Mouse (Mus musculus): ENCODE results near the gene Mpv17l2.

Mpv17l2 gene

DNA sequence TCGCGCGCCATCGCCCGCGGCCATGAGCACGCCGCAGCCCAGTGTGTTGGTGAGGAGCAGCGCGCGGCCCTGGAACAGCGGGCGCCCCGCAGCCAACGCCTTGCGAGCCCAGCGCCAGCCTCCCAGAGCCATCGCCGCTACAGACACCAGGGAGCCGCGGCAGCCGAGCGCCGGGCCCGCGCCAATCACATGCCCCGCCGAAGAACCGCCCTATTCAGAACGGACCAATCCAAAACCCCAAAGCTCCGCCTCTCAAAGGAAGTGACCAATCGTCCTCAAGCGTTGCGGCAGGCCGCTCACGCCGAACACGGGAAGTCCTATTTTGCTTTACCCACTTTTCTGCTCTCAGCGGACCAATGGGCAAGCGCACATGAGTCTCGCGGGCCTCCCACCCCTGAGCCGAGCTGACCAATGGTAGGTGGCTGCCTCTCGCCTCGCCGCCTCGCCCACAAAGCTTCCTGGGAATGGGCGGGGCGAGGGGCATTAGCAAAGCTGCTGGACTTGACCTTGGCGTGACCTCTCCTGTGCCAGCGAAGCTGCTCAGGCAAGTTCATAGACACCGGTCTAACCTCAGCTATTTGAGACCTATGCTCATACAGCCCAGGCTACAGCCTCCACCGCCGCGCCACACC lies at the start of gene Mpv17l2:
TSS of gene Mpv17l2 (minus strand) at position 172 of the 632 bp plus-strand sequence.
- DNase-seq (ENCODE audit: inconsistent ontology term), result peak; percentile 98

DNA sequence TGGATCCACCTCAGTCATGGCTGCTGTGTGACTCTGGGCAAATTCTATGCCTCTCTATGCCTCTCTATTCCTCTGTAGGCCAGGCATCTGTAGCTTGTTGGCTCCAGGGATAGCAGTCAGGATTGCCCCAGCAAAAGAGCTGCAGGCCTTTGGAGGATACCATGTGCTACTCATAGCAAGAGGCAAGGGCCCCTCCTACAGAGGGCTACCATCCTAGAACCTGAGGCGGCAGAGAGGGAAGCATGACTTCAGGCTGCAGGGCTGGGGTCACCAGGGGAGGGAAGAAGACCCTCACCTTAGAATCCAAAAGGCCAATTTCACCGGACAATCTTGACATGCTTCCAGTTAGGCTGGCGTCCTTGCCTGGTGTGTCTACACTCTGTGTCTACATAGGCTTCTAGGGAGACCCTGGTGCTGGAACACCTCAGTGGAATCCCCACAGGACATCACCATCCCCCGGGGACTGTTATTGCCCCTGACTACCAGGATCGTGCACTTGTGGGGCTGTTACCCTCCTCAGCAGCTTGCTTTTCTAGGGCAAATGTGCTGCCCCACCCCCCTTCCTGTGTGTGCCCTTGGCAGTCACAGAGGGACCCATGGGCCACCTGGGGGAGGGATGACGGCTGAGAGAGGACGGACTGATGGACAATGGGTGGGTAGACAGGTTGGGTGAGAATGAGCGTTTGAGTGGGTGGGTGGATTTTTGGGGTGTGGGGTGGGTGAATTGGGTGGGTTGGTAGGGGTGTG lies 48.4 kb upstream of the Mpv17l2 start:
- no peak for DNase-seq (ENCODE audit: inconsistent ontology term)

GRCm38 (mm10) chr8:70808239-70808638 lies 47.5 kb upstream of the Mpv17l2 start, which contains the start of gene Il12rb1:
TSS of gene Il12rb1 (plus strand) at chr8:70808449.
- DNase-seq (ENCODE audit: inconsistent ontology term), result no peak

DNA sequence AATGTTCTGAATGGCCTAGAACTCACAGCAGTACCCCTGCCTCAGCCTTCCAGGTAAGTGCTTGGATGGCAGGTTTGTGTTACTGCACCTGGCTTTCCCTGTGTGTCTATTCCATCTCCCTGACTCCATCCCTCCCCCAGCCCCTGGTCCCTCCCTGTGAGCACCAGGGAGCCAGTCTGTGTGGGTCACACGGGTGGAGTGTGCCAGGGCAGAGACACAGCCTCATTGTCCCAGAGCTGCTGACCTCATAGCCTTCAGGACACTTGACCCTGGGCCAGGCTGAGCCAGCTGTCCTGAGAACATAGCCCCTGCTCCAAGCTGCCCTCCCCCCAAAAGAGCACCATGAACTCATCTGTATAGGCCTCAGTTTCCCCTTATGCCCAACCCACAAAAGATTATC lies 46.6 kb upstream of the Mpv17l2 start:
- no peak for DNase-seq (ENCODE audit: inconsistent ontology term)

GRCm38 (mm10) chr8:70806541-70806940 lies 45.8 kb upstream of the Mpv17l2 start:
- DNase-seq (ENCODE audit: inconsistent ontology term), result no peak

DNA sequence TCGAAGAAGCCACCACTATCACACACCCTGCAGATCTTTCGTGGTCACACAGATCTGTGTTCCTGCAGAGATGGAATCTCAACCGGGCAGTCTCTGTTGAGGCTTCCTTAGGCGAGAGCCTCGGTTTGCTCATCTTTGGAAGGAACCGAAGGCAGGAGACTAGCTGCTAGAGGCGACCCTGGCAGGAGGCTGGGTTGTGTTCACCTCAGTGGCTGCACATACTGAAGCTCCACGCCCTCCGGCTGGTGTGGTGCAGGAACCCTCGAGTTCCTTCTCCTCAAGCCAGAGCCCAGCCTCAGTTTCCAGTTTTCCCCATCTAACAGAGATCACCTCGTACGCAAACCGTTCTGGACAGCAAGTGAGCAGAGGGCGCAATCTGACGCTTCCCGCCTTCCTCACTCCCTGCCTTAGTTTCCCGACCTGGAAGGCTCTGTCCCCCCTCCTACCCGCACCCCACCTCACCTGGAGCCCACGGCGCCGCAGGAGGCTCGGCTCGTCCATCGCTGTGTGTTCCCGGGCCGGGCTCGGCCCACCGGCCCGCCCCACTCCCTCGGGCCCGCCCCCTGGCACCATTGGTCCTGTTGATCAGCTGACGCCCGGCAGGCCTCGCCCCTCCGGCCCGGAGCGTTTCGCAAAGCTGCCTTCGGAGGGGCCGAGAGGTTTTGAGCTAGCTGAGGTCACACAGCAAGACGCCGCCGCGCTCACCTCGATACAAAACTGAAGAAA lies 43.9 kb upstream of the Mpv17l2 start, which contains the start of gene Mast3:
TSS of gene Mast3 (minus strand) at position 574 of the 726 bp plus-strand sequence.
- peak; percentile 88 for DNase-seq (ENCODE audit: inconsistent ontology term)

DNA sequence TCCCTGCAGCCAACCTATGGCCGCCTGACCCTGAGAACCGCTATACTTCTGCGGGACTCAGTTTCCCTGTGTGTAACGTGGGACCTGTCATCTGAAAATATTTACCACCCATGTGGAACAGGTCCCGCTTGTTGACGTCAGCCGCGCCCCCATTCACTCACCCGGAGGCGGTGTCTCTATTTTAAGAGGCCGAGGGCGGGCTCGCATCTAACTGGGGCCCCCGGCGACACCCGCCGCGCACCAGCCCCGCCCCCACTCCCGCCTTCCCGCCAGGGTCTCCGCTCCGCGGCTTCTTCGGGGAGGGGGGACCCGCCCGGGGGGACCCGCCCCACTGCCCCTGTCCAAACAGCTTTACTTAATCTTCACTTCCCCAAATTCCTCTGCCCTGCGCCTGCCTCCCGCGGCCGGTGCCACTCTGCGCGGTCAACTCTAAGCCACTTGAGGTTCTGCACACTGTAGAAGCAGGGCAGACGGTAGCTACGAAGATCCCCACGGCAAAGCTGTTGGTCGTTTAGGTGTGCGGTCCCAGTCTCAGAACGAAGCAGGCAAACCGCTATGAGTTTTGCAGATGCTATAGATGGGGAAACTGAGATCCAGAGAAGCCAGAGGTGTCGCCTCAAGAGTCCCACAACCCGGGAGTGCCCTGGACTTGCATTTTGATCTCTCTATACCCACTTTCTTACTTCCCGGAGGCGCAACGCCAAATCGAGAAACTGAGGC lies 43.2 kb upstream of the Mpv17l2 start:
- DNase-seq (ENCODE audit: inconsistent ontology term), result no peak

DNA sequence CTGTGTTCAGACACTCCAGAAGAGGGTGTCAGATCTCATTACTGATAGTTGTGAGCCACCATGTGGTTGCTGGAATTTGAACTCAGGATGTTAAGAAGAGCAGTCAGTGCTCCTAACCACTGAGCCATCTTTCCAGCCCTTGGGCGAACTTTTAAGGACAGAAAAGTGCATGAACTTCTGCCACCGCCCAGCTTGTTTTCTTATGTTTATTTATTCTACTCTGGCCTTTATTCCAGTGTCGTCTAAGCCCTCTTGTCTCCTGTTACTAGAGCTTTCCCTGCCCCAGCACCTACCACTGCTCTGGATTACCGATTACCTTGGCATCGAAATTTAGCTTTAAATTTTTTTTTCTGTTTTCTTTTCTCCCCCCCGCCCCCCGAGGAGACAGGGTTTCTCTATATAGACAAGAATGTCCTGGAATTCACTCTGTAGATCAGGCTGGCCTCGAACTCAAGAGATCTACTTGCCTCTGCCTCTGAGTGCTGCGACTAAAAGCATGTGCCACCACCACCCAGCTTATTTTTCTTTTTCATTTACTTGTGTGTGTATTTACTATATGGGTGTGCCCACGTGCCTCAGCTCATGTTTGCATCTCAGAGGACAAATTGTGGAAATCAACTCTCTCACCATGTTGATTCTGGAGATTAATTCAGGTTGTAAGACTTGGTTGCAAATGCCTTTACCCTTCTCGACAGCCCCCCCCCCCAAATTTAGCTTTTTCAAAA lies 42.2 kb upstream of the Mpv17l2 start:
- no peak for DNase-seq (ENCODE audit: inconsistent ontology term)

DNA sequence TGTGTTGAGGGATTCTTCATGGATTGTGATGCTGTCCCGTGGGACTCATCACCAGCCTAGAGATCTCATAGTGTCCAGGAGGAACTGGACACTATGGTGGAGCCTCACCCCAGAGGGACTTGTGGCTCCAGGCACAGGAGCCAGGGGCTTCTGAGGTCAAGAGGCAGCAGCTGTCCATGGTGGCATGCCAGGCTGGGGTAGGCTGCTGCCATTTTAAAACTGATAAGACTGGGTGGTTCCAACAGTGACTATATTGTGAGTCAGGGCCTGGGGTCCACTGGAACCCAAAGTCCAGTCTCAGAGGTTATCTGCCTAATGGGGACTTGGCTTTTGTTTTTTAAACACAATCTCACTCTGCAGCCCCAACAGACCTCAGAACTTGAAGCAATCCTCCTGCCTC lies 41.1 kb upstream of the Mpv17l2 start:
- DNase-seq (ENCODE audit: inconsistent ontology term), result no peak

GRCm38 (mm10) chr8:70801156-70801555 lies 40.4 kb upstream of the Mpv17l2 start:
- DNase-seq (ENCODE audit: inconsistent ontology term), result no peak

DNA sequence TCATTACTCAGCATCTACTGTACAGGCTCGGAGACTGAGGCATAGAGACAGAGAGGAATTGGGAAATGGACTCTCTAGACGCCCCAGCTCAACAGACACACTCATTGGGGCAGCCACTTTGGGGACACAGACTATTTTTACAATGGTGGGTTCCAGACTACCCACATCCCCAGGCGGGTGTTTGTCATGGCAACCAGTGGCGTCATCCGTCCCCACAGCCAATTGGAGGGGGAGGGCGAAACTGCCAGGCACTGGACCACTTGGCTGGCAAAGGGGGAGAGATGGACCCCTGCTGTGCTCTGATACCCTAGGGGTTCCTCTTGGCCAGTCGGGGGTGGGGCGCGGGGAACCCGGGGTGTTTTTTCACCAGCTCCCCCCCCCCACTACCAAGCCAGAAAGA lies 39.9 kb upstream of the Mpv17l2 start:
- DNase-seq (ENCODE audit: inconsistent ontology term), result no peak

GRCm38 (mm10) chr8:70798281-70798680 lies 37.5 kb upstream of the Mpv17l2 start:
- DNase-seq (ENCODE audit: inconsistent ontology term), result no peak

GRCm38 (mm10) chr8:70797081-70798070 lies 36.6 kb upstream of the Mpv17l2 start:
- peak; percentile 94 for DNase-seq (ENCODE audit: inconsistent ontology term)

- DNase-seq (ENCODE audit: inconsistent ontology term), result no peak
Measured at GRCm38 (mm10) chr8:70796403-70797080, 35.8 kb upstream of the Mpv17l2 start.

DNA sequence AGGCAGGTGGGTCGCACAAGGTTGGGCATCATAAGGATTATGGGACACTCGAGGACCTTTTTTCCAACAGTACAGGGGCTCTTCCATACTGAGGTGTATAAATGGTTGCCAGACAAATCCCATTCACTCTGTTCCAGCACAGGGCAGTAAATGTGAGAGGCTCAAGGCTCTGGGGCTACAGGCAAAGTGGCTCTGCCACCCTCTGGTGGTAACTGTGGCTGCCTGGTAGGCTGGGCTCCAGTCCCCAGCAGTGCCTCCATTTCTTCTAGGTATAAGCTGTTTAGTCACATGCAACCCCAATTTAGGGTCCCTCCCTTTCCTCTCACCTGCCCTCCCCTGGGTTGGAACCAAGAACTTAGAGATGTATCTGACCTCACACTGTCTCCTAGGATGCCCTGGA lies 34.6 kb upstream of the Mpv17l2 start:
- no peak for DNase-seq (ENCODE audit: inconsistent ontology term)

GRCm38 (mm10) chr8:70794215-70794614 lies 33.5 kb upstream of the Mpv17l2 start:
- DNase-seq (ENCODE audit: inconsistent ontology term), result no peak

DNA sequence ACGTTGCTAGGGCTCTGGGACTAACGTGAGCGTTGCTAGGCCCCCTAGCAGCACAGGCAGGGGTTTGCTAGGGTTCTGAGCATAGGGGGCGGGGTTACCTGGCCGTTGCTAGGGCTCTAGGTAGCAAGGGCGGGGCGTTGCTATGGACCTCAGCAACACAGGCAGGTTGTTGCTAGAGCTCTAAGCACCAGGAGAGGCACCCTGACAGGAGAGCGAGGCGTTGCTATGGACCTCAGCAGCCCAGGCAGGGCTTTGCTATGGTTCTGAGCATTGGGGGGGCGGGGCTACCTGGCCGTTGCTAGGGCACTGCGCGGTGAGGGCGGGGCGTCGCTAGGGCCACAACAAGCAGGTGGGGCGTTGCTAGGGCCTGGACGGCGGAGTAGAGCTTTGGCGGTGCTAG lies 32.0 kb upstream of the Mpv17l2 start:
- no peak for DNase-seq (ENCODE audit: inconsistent ontology term)

DNA sequence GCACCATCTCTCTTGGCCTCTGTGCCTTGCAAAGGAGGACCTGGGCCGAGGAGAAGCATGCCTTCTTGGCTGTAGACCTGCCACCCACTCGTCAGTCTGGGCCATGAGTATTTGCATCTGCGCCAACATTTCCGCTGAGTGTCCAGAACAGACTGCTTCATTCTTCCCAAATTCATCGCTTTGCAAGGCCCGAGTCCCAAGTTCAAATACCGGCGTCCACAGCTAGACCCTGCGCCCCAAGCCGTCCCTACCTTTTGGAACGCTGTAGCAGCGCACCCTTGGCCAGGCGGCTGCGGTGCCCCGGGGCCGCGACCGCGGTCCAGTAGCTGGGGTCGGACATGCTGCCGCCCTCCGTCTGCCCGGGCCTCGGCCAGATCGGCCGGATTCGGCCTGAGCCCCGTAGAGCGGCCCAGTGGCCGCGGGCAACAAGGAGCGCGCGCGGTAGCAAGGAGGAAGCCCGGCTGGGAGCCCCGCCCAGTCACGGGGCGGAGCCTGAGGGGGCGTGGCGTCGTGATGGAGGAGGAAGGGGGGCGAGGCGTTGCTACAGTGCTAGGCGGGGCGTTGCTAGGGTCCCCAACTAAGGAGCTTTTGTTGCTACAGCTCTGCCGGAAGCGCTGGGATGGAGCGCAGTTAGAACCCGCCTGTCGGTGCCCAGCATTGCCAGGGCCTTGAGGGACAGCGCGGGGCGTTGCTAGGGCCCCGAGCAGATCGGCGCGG lies 31.4 kb upstream of the Mpv17l2 start:
- peak; percentile 99 for DNase-seq (ENCODE audit: inconsistent ontology term)

DNA sequence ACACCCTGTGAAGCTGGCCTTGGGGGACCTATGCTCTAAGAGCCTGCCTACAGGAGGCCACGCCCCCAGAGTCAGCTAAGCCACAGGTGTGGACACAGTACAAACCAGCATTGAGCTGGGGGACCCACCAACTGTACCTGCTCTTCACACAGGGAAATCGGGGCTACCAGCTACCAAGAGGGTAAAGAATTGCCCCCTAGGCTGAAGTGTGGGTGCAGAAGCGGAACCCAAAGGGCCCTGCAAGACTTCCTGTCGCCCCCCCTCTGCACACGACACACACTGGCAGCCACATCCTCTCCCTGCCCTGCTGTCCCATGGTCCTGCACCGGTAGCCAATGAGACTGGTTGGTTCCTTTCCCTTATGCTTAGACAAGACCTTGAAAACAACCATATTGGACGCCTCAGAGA lies 30.6 kb upstream of the Mpv17l2 start:
- DNase-seq (ENCODE audit: inconsistent ontology term), result no peak
